ENCODE assay signal across 10 mouse cellular contexts in the genomic region with DNA sequence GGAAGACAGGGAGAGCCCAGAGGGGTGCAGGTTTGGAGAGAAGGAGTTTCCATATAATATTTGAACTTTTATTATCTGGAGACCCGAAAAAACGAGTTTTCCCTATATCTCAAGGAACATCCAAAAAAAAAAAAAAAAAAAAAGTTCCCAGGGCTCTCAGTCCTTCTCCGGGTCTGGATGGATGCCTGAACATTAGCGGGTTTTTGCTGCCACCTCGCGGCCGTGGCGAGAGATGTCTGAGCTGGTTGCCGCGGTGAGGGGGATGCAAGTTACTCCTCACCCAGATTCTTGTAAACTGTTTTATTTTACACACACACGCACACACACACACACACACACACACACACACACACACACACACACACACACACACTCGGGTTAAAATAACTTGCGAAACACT. TPM values are rescaled to one million over a fixed set of nuclear protein-coding genes. Genes with fewer than 3 reads are reported as not detected.
DNase-seq lines count a peak whose midpoint lies in the region; ATAC-seq and TF ChIP-seq lines count a peak whose summit lies in the region.
"Had no signal": no experiment of that assay in that cellular context is flagged by ENCODE, and none has a peak within 500 bp of the region (broad histone marks: within the 10 kb centered on the region; RNA-seq: fewer than 3 reads in every experiment).

No protein-coding gene starts in this region.

- no peaks in the 10 kb centered on the region for H3K9me3 ChIP-seq in midbrain, embryonic 14.5 days (ENCODE audit: control insufficient read depth, low read length)
- H3K9me3 ChIP-seq in midbrain, embryonic 13.5 days: no peaks in the 10 kb centered on the region
- H3K9me3 ChIP-seq in forebrain, embryonic 16.5 days (ENCODE audit: control insufficient read depth, low read length): no peaks in the 10 kb centered on the region

- peak; percentile 85 for TF ChIP-seq CTCF in olfactory bulb, adult 2 months (IDR thresholded peaks at IDR 0.05; ENCODE audit: insufficient read depth, low read depth, low read length)

- no peak for ATAC-seq in midbrain, embryonic 14.5 days (ENCODE audit: low FRiP score, low TSS enrichment)
- no peak for ATAC-seq in midbrain, embryonic 13.5 days
- 0 out of 2 replicates have a peak, but pooled peaks have one; percentile 41 for ATAC-seq in forebrain, embryonic 16.5 days

- no peak overlapping the region for H3K27ac ChIP-seq in midbrain, embryonic 14.5 days (replicated peaks; ENCODE audit: low read depth, low read length)
- no peak overlapping the region for H3K27ac ChIP-seq in midbrain, embryonic 13.5 days
- H3K27ac ChIP-seq in forebrain, embryonic 16.5 days (ENCODE audit: low read length): no peak overlapping the region
- no peak overlapping the region for H3K27ac ChIP-seq in olfactory bulb, adult 2 months (ENCODE audit: insufficient read depth, low read depth, low read length)

- TF ChIP-seq POLR2A in olfactory bulb, adult 2 months (IDR thresholded peaks at IDR 0.05; ENCODE audit: insufficient read depth, low read depth, low read length): no peak

- H3K9ac ChIP-seq in midbrain, embryonic 14.5 days (replicated peaks; ENCODE audit: low read length): no peak overlapping the region
- H3K9ac ChIP-seq in midbrain, embryonic 13.5 days (replicated peaks): no peak overlapping the region
- no peak overlapping the region for H3K9ac ChIP-seq in forebrain, embryonic 16.5 days (replicated peaks; ENCODE audit: low read depth, low read length)

- DNase-seq in midbrain, embryonic 14.5 days: peak; percentile 92
- peak; percentile 40 for DNase-seq in c-Kit-positive CD71-negative TER-119-negative erythroid progenitor cells, embryonic 14.5 days (ENCODE audit: low read depth)
- peak; percentile 61 for DNase-seq in induced T-regulatory cell, adult 2 months (ENCODE audit: low read depth)
- peak; percentile 79 to 86 for DNase-seq in left cerebral cortex, postnatal 14 days (ENCODE audit: low spot score in 2 of 2)
- peak; percentile 60 for DNase-seq in thymus, postnatal 14 days

- no peak overlapping the region for H3K4me2 ChIP-seq in midbrain, embryonic 14.5 days (ENCODE audit: low read length)
- H3K4me2 ChIP-seq in midbrain, embryonic 13.5 days (replicated peaks): no peak overlapping the region
- no peak overlapping the region for H3K4me2 ChIP-seq in forebrain, embryonic 16.5 days (ENCODE audit: low read length)

- intact Hi-C loops in left cerebral cortex, postnatal 14 days (cut with DNase I): loop anchor here (1.0 to 5.0 kb wide), 3 partner anchors 444 to 796 kb away; no protein-coding TSS in a partner anchor

- peaks cover 52% of the 10 kb centered on the region for H3K27me3 ChIP-seq in midbrain, embryonic 14.5 days (ENCODE audit: control insufficient read depth, insufficient read depth, low read length)
- peaks cover 73% of the 10 kb centered on the region for H3K27me3 ChIP-seq in midbrain, embryonic 13.5 days
- H3K27me3 ChIP-seq in forebrain, embryonic 16.5 days (replicated peaks; ENCODE audit: control insufficient read depth, insufficient read depth, low read length): peaks cover 28% of the 10 kb centered on the region

- WGBS in midbrain, embryonic 14.5 days: 2% methylated on average over 13 of the region's 13 CpGs
- 1% methylated on average over 13 of the region's 13 CpGs for WGBS in midbrain, embryonic 13.5 days
- 1% methylated on average over 13 of the region's 13 CpGs for WGBS in forebrain, embryonic 16.5 days
- WGBS in olfactory bulb, adult 2 months: 1% methylated on average over 13 of the region's 13 CpGs

- no peaks in the 10 kb centered on the region for H3K36me3 ChIP-seq in midbrain, embryonic 14.5 days (ENCODE audit: control insufficient read depth, insufficient read depth, low read length)
- H3K36me3 ChIP-seq in midbrain, embryonic 13.5 days: no peaks in the 10 kb centered on the region
- no peaks in the 10 kb centered on the region for H3K36me3 ChIP-seq in forebrain, embryonic 16.5 days (ENCODE audit: control insufficient read depth, insufficient read depth)

- H3K4me1 ChIP-seq in midbrain, embryonic 14.5 days (ENCODE audit: control insufficient read depth, insufficient read depth, low read length): no peaks in the 10 kb centered on the region
- peaks cover 2% of the 10 kb centered on the region; the same call in 1 of the 2 replicates for H3K4me1 ChIP-seq in midbrain, embryonic 13.5 days (replicated peaks)
- peaks cover 2% of the 10 kb centered on the region; the same call in 1 of the 2 replicates for H3K4me1 ChIP-seq in forebrain, embryonic 16.5 days (replicated peaks; ENCODE audit: control insufficient read depth, insufficient read depth, low read length)
- H3K4me1 ChIP-seq in olfactory bulb, adult 2 months (ENCODE audit: control insufficient read depth, insufficient read depth, low read length): 0 out of 2 replicates have a peak, but pooled peaks cover 3% of the 10 kb centered on the region

- no peak overlapping the region for H3K4me3 ChIP-seq in midbrain, embryonic 14.5 days (replicated peaks; ENCODE audit: low read depth, low read length)
- no peak overlapping the region for H3K4me3 ChIP-seq in midbrain, embryonic 13.5 days (replicated peaks)
- H3K4me3 ChIP-seq in forebrain, embryonic 16.5 days (replicated peaks; ENCODE audit: low read length): no peak overlapping the region
- H3K4me3 ChIP-seq in olfactory bulb, adult 2 months (ENCODE audit: insufficient read depth, low read depth, low read length): no peak overlapping the region

RNA-seq across cellular contexts. Expression of a gene that starts 20.2 kb away (rescaled TPM):
- polyA plus RNA-seq in midbrain, embryonic 14.5 days (2014; fragmentation: Nextera tagmentation; extraction: Ambion mirVana): 19.9 and 20.2 TPM in 2 replicates
- 15.6 and 21.9 TPM in 2 replicates for polyA plus RNA-seq in midbrain, embryonic 13.5 days (2015; fragmentation: Nextera tagmentation; extraction: Ambion mirVana)
- 15.6 and 17.6 TPM in 2 replicates for polyA plus RNA-seq in forebrain, embryonic 16.5 days (2015; fragmentation: Nextera tagmentation; extraction: Ambion mirVana)
- total RNA-seq in left cerebral cortex, postnatal 14 days (2021): 1 to 10 TPM; 1.3 to 2.7 TPM
- polyA plus RNA-seq in olfactory bulb, adult 2 months (2012; ENCODE audit: insufficient read depth, insufficient read length, low replicate concordance, missing spikeins): not detected in 2 replicates
- polyA plus RNA-seq: gonadal fat pad, adult 2 months; stomach, embryonic 16.5 days had no signal

RNA-seq across cellular contexts. Expression of a gene that starts 54.5 kb away (rescaled TPM):
- 0.42 and 0.57 TPM in 2 replicates for polyA plus RNA-seq in midbrain, embryonic 14.5 days (2014; fragmentation: Nextera tagmentation; extraction: Ambion mirVana)
- 0.30 and 0.31 TPM in 2 replicates for polyA plus RNA-seq in midbrain, embryonic 13.5 days (2015; fragmentation: Nextera tagmentation; extraction: Ambion mirVana)
- 0.25 and 0.45 TPM in 2 replicates for polyA plus RNA-seq in forebrain, embryonic 16.5 days (2015; fragmentation: Nextera tagmentation; extraction: Ambion mirVana)
- under 1 TPM; 0.53 to 0.90 TPM for total RNA-seq in left cerebral cortex, postnatal 14 days (2021)
- polyA plus RNA-seq in olfactory bulb, adult 2 months (2012; ENCODE audit: insufficient read depth, insufficient read length, low replicate concordance, missing spikeins): not detected in 2 replicates
- polyA plus RNA-seq: gonadal fat pad, adult 2 months had no signal

Comparison
In these comparisons a context has a peak if more than half of its experiments do, and no peak if none do; other contexts are left out.
1. DNase-seq: peak in every context shown above with its lines; median percentile 92 in midbrain, embryonic 14.5 days; 82 in left cerebral cortex, postnatal 14 days; 61 in induced T-regulatory cell, adult 2 months; 60 in thymus, postnatal 14 days; 40 in c-Kit-positive CD71-negative TER-119-negative erythroid progenitor cells, embryonic 14.5 days.
2. RNA of a gene that starts 20.2 kb away (polyA plus RNA-seq): 15.6 to 21.9 TPM in midbrain, embryonic 13.5 days, 19.9 to 20.2 TPM in midbrain, embryonic 14.5 days and 15.6 to 17.6 TPM in forebrain, embryonic 16.5 days; not detected in olfactory bulb, adult 2 months; every median in the first group is over 10 times any median in the second.